Mouse (Mus musculus) thymus, adult 2 months (tissue): ENCODE results near the gene Spred3.

ENCODE experiments used
- CTCF ChIP-seq: fragments of 200-500 bp; IDR thresholded peaks from 2 replicates; pipeline ENCODE4 v1.5.1; 2012; ENCODE audit warnings: mild to moderate bottlenecking, control low read depth, low read length, moderate library complexity, borderline replicate concordance; ENCODE audit not compliant: control insufficient read depth, poor library complexity, insufficient read depth; ENCODE audit errors: extremely low read depth
- POLR2A ChIP-seq: fragments of 200-500 bp; IDR thresholded peaks from 2 replicates; pipeline ENCODE4 v1.6.1; 2012; ENCODE audit warnings: mild to moderate bottlenecking, low read length, control low read depth, moderate library complexity; ENCODE audit not compliant: control insufficient read depth, poor library complexity, insufficient read depth; ENCODE audit errors: extremely low read depth

DNA sequence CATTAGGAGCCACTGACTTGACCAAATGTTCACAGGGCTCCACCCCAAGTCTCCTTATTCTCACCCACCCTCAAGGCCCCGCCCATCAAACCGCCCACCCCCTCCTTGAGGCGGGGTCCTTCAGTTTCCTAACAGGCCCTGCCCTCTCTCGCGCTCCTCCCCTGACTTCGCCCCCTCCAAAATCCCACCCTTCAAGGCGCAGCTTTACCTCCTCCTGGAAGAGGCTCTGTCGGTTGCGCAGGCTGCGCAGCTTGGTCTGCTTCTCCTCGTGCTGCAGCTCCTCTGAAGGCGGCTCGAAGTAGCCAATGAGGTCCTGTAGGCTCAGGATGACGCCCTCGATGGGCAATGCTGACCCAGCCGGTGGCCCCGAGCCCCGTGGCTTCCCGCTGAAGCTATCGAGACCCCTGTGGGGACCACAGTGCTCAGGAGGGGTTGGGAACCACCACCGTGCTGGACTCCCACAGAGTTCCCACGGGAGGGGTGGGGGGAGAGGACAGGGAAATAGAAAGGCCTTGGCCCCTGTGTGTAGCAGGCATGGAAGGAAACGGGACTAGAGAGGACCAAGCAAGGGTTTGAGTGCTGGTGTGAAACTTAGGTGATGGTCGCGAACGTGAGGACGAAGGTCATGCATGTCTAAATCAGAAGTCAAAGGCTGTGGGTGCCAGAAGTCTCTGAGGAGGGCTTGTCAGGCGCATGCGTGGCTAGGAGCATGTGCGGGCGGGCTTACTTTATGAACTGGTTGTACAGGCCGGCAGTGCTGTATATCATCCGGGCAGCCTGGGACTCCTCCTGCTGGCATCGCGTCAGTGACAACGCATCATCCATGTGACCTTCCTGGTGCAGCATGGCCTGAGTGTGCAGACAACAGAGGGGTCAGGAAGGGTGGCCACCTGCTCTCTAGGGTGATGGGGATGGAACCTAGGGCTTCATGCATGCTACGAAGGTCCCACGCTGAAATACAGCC, 60.9 kb downstream of the Spred3 start:
- TF ChIP-seq CTCF = no peak
- no peak for TF ChIP-seq POLR2A
